ENCODE assay signal across 23 mouse cellular contexts in the genomic region with DNA sequence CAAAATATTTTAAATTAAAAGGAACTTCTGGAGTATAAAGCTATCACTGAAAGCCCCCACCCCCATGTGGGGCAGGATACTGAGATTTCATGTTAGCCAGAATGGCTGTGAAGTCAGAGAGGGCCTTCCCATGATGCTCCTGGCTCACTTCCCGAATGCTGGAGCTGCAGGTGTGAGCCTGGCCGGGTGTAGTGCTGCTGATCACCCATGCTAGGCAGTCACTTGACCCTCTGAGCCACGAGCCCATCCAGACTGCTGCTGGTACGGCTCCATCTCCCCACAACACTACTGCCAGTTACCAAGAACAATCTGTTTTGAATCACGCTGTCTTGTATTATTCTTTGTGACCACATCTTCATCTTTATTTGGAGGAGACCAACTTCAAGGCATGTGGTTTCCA.
DNase-seq lines count a peak whose midpoint lies in the region; ATAC-seq lines count a peak whose summit lies in the region.
"Had no signal": no experiment of that assay in that cellular context is flagged by ENCODE, and none has a peak within 500 bp of the region (broad histone marks: within the 10 kb centered on the region; RNA-seq: fewer than 3 reads in every experiment).

No protein-coding gene starts in this region.

- no peak overlapping the region for H3K9ac ChIP-seq in embryonic facial prominence, embryonic 13.5 days
- no peak overlapping the region for H3K9ac ChIP-seq in neural tube, embryonic 12.5 days
- H3K9ac ChIP-seq: embryonic facial prominence, embryonic 12.5 days; forebrain, embryonic 12.5 days; forebrain, embryonic 15.5 days; hindbrain, embryonic 12.5 days; hindbrain, embryonic 15.5 days had no signal

- ATAC-seq in embryonic facial prominence, embryonic 13.5 days (ENCODE audit: insufficient number of reproducible peaks, insufficient read depth, low FRiP score, low TSS enrichment, low read depth), result peak; percentile 52; the same call in 1 of the 2 replicates
- 0 out of 2 replicates have a peak, but pooled peaks have one; percentile 18 for ATAC-seq in neural tube, embryonic 12.5 days (ENCODE audit: low FRiP score, low read depth)
- ATAC-seq: activated CD4-positive, CD25-positive, alpha-beta regulatory T cell, adult 4 months; CD4-positive, CD25-positive, alpha-beta regulatory T cell, adult 4 months; forebrain, embryonic 15.5 days had no signal

- no peaks in the 10 kb centered on the region for H3K9me3 ChIP-seq in embryonic facial prominence, embryonic 13.5 days
- no peaks in the 10 kb centered on the region for H3K9me3 ChIP-seq in embryonic facial prominence, embryonic 10.5 days
- H3K9me3 ChIP-seq in neural tube, embryonic 12.5 days, result no peaks in the 10 kb centered on the region
- H3K9me3 ChIP-seq: embryonic facial prominence, embryonic 12.5 days; forebrain, embryonic 12.5 days; forebrain, embryonic 15.5 days; heart, embryonic 10.5 days; hindbrain, embryonic 12.5 days; hindbrain, embryonic 15.5 days had no signal

- no peak overlapping the region for H3K4me3 ChIP-seq in embryonic facial prominence, embryonic 13.5 days
- no peak overlapping the region for H3K4me3 ChIP-seq in embryonic facial prominence, embryonic 10.5 days
- no peak overlapping the region for H3K4me3 ChIP-seq in neural tube, embryonic 12.5 days
- H3K4me3 ChIP-seq: embryonic facial prominence, embryonic 12.5 days; erythroblast, embryonic 14.5 days; forebrain, embryonic 12.5 days; forebrain, embryonic 15.5 days; heart, adult 2 months; heart, embryonic 10.5 days; hindbrain, embryonic 12.5 days; hindbrain, embryonic 15.5 days had no signal

- H3K4me2 ChIP-seq in embryonic facial prominence, embryonic 13.5 days, result no peak overlapping the region
- H3K4me2 ChIP-seq in neural tube, embryonic 12.5 days (replicated peaks), result no peak overlapping the region
- H3K4me2 ChIP-seq: embryonic facial prominence, embryonic 12.5 days; forebrain, embryonic 12.5 days; forebrain, embryonic 15.5 days; hindbrain, embryonic 12.5 days; hindbrain, embryonic 15.5 days had no signal

- H3K27ac ChIP-seq in embryonic facial prominence, embryonic 13.5 days, result no peak overlapping the region
- H3K27ac ChIP-seq in embryonic facial prominence, embryonic 10.5 days (replicated peaks), result no peak overlapping the region
- no peak overlapping the region for H3K27ac ChIP-seq in neural tube, embryonic 12.5 days
- H3K27ac ChIP-seq: embryonic facial prominence, embryonic 12.5 days; forebrain, embryonic 12.5 days; forebrain, embryonic 15.5 days; heart, adult 2 months; heart, embryonic 10.5 days; hindbrain, embryonic 12.5 days; hindbrain, embryonic 15.5 days had no signal

- H3K4me1 ChIP-seq in embryonic facial prominence, embryonic 13.5 days, result peaks cover 17% of the 10 kb centered on the region
- 0 out of 2 replicates have a peak, but pooled peaks cover 3% of the 10 kb centered on the region for H3K4me1 ChIP-seq in embryonic facial prominence, embryonic 10.5 days
- peaks cover 2% of the 10 kb centered on the region; the same call in 1 of the 2 replicates for H3K4me1 ChIP-seq in neural tube, embryonic 12.5 days
- H3K4me1 ChIP-seq: embryonic facial prominence, embryonic 12.5 days; heart, embryonic 10.5 days had no signal

- 46% methylated on average over 5 of the region's 5 CpGs for WGBS in embryonic facial prominence, embryonic 13.5 days
- WGBS in embryonic facial prominence, embryonic 10.5 days, result 83% methylated on average over 5 of the region's 5 CpGs
- WGBS in neural tube, embryonic 12.5 days, result 76% methylated on average over 5 of the region's 5 CpGs

- DNase-seq in embryonic facial prominence, embryonic 10.5 days (ENCODE audit: low spot score), result no peak
- peak; percentile 7 for DNase-seq in left cerebral cortex, postnatal 4 days
- no peak for DNase-seq in left cerebral cortex, postnatal 36 days (ENCODE audit: low spot score in 2 of 2)
- no peak for DNase-seq in neural tube, embryonic 10.5 days (ENCODE audit: extremely low spot score, low spot score)
- no peak for DNase-seq in Muller cell, postnatal 12 days (ENCODE audit: inconsistent ontology term)
- DNase-seq: adrenal gland, adult 8-10 months; adrenal gland, postnatal 25 days; cerebellum, adult 11-12 months; cerebellum, adult 9-10 months; cerebellum, postnatal 36 days; gastrocnemius, postnatal 25 days; heart, adult 2 months had no signal

- no peaks in the 10 kb centered on the region for H3K27me3 ChIP-seq in embryonic facial prominence, embryonic 13.5 days
- no peaks in the 10 kb centered on the region for H3K27me3 ChIP-seq in embryonic facial prominence, embryonic 10.5 days (replicated peaks; ENCODE audit: low read depth, poor library complexity, severe bottlenecking)
- no peaks in the 10 kb centered on the region for H3K27me3 ChIP-seq in neural tube, embryonic 12.5 days (replicated peaks)
- H3K27me3 ChIP-seq: embryonic facial prominence, embryonic 12.5 days; forebrain, embryonic 15.5 days; hindbrain, embryonic 12.5 days; hindbrain, embryonic 15.5 days had no signal

- no peaks in the 10 kb centered on the region for H3K36me3 ChIP-seq in embryonic facial prominence, embryonic 13.5 days
- peaks cover 12% of the 10 kb centered on the region for H3K36me3 ChIP-seq in embryonic facial prominence, embryonic 10.5 days (replicated peaks)
- no peaks in the 10 kb centered on the region for H3K36me3 ChIP-seq in neural tube, embryonic 12.5 days
- H3K36me3 ChIP-seq: embryonic facial prominence, embryonic 12.5 days; forebrain, embryonic 12.5 days; forebrain, embryonic 15.5 days; hindbrain, embryonic 12.5 days; hindbrain, embryonic 15.5 days had no signal

- intact Hi-C loops in left cerebral cortex, postnatal 4 days (cut with DNase I), result no loop called here
- intact Hi-C loops in left cerebral cortex, postnatal 36 days (cut with DNase I), result no loop called here
